Mouse (Mus musculus): ENCODE results near the gene Cux2. TPM values are rescaled to one million over a fixed set of nuclear protein-coding genes. Genes with fewer than 3 reads are reported as not detected.

Gene Cux2
- polyA plus RNA-seq, 1 experiment from 2014 or later = 12.0 TPM

DNA sequence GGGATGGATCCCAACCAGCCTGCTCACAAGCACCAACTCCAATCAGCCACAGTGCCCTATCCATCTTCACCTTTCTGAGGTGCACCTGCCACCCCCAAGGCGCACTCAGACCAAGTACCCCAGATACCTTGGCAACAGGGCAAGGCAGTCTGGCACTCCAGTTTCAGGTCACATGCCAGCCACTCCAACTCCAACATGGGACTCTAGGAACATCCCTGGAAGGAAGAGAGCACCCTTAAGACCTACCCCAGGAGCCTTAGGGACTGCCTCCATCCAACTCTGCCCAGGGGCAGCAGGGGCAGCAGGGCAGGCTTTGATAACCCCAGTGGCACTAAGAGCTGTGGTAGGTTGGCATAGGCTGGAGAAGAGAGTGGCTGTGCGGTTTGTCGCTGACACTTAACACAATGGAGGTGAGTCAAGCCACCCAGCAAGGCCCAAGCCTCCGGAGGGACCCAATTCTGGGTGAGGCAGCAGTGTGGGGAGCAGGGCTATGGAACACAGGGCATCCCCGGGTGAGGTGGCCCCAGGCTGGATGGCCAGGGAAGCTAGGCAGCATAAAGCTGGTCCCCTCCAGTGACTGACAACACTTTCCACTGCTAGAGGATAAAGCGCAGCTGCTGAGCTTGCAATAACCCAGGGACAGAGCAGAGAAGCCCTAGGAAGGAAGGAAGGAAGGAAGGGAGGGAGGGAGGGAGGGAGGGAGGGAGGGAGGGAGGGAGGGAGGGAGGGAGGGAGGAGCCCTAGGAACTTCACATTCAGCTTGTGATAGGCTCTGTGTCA is 217.3 kb downstream of the Cux2 start:
- H3K36me3 ChIP-seq = peaks cover 4% of the 10 kb centered on the region
- no peaks in the 10 kb centered on the region for H3K9me3 ChIP-seq
- DNase-seq (ENCODE audit: low spot score) = no peak
- H3K27me3 ChIP-seq (ENCODE audit: insufficient read depth, poor library complexity, severe bottlenecking) = peaks cover 85% of the 10 kb centered on the region
- 0 out of 2 replicates have a peak overlapping the region, but pooled peaks have one; percentile 56 for H3K27ac ChIP-seq
- H3K4me3 ChIP-seq = peak overlapping the region; percentile 78; the same call in 1 of the 2 replicates
- peaks cover 70% of the 10 kb centered on the region for H3K4me1 ChIP-seq (replicated peaks)
- 81% methylated on average over 6 of the region's 6 CpGs for WGBS

DNA sequence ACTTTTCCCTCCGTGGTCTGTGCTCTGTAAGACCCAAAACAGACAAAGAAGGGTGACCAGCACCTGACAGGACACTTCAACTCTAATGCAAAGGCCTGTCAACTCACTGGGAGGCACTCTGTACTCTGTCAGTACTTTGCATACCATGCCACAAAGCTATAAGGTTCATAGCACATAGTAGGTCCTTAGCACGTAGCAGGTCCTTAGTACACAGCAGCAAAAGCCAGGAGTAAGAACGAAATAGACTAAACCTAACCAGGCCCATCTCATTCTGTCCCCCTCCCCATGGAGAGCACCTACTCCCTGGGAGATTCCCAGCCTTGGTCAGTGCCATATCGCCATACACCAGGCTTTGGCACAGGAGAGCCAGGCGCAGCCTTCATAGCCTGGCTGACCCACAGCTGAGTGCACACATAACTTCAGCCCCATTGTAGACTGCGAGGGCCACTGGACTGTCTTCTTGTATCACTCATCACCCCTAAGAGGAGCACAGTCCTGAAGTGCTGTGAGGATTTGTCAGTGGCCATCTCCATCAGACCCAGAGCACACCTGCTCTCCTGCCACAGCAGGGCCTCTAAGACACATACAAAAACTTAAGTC is 218.8 kb downstream of the Cux2 start:
- Histone ChIP-seq H3K36me3 (peaks cover 18% of the 10 kb centered on the region), H3K4me1 (replicated peaks) (peaks cover 56% of the 10 kb centered on the region), H3K27ac (no peak overlapping the region), H3K27me3 (ENCODE audit: insufficient read depth, poor library complexity, severe bottlenecking) (peaks cover 88% of the 10 kb centered on the region), H3K4me3 (no peak overlapping the region), H3K9me3 (no peaks in the 10 kb centered on the region)
- 86% methylated on average over 6 of the region's 6 CpGs for WGBS
- no peak for DNase-seq (ENCODE audit: low spot score)

DNA sequence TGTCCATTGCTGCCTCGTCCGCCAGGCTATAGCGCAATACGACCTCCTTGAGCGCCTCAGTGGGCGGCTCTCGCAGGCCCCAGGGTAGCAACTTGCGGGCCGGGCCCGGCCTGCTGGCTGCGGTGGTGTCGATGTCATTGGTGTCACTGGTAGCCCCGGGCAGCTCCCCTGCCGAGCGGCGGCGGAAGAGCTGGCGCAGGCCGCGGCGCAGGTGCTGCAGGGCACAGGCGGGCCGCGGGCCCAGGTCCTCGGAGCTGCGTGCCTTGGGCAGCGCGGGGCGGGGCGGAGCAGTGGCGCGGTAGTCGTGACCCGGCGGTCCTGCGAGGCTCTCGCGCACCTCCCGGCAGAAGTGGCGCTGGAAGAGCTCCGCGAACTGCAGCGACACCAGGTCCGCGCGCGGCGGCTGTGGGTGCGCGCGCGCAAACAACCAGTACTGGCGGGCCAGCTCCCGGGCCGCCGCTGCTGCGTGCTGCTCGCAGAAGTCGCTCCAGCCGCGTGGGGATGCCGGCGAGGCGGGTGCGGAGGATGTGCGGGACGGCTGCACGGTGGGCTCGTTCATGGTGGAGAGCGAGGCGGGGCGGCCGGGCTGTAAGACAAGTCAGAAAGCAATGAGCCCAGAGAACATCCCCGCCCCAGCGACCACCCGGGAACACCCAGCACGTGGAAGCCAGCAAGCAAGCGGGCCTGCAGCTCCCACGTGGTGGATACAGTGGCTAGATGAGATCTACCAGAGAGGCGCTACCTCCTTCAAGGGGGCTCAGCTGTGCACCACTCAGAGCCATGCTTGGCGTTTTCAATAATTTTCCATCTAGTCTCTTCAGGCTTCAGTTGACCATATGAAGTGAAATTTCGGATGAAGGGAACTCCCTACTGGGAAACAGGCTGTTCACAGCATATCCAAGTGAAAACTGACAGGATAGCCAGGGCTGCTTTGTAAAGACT is 221.1 kb downstream of the Cux2 start:
- Histone ChIP-seq H3K27ac (peak overlapping the region; percentile 31), H3K9me3 (no peaks in the 10 kb centered on the region), H3K4me1 (replicated peaks) (peaks cover 45% of the 10 kb centered on the region), H3K36me3 (peaks cover 40% of the 10 kb centered on the region), H3K4me3 (peak overlapping the region; percentile 59), H3K27me3 (ENCODE audit: insufficient read depth, poor library complexity, severe bottlenecking) (peaks cover 67% of the 10 kb centered on the region)
- peak; percentile 51 for DNase-seq (ENCODE audit: low spot score)
- 6% methylated on average over 81 of the region's 82 CpGs for WGBS

DNA sequence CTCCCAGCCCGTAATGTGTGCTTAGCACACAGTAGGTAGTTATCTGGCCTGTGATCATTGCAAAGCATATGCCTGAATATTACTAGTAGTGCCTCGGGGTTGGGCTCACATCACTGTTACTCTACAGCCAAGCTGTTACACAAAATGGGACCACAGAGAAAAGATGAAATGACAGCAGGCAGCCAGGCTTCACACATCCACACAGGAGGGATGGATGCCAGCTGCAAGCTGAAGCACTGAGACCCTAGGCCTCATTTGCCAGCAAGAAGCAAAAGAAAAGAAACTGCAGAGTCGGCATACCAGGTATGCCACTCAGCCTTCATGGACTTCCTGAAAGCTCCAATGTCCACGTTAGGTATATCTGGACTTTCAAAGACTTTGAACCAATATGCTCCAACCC is 222.0 kb downstream of the Cux2 start:
- peaks cover 49% of the 10 kb centered on the region for H3K36me3 ChIP-seq
- H3K27ac ChIP-seq = no peak overlapping the region
- no peak for DNase-seq (ENCODE audit: low spot score)
- peak overlapping the region; percentile 59 for H3K4me3 ChIP-seq
- H3K4me1 ChIP-seq (replicated peaks) = peaks cover 44% of the 10 kb centered on the region
- 81% methylated on average over 4 of the region's 4 CpGs for WGBS
- H3K9me3 ChIP-seq = no peaks in the 10 kb centered on the region
- H3K27me3 ChIP-seq (ENCODE audit: insufficient read depth, poor library complexity, severe bottlenecking) = peaks cover 61% of the 10 kb centered on the region

DNA sequence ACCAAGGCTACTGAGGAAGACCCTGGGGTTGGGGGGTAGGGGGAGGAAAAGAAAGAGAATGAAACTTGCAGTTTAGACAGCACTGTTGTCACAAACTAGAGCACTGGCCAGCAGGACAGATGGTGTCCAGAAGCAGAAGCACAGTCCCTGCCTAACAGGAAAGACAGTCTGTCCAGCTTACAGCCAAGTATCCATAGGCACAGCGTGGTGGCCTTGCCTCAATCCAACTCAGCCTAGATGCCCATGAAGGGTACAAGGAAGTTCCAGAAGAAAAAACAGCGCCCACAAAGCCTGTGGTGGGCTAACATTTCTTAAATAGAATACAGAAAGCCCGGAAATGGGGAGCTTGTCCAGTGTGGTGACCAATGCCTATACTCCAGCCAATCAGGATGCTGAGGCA is 224.3 kb downstream of the Cux2 start:
- peaks cover 45% of the 10 kb centered on the region for H3K4me1 ChIP-seq (replicated peaks)
- H3K27me3 ChIP-seq (ENCODE audit: insufficient read depth, poor library complexity, severe bottlenecking) = peaks cover 42% of the 10 kb centered on the region
- no peak for DNase-seq (ENCODE audit: low spot score)
- no peaks in the 10 kb centered on the region for H3K9me3 ChIP-seq
- H3K4me3 ChIP-seq = no peak overlapping the region
- 93% methylated on average over 3 of the region's 3 CpGs for WGBS
- H3K27ac ChIP-seq = no peak overlapping the region
- peaks cover 62% of the 10 kb centered on the region for H3K36me3 ChIP-seq

DNA sequence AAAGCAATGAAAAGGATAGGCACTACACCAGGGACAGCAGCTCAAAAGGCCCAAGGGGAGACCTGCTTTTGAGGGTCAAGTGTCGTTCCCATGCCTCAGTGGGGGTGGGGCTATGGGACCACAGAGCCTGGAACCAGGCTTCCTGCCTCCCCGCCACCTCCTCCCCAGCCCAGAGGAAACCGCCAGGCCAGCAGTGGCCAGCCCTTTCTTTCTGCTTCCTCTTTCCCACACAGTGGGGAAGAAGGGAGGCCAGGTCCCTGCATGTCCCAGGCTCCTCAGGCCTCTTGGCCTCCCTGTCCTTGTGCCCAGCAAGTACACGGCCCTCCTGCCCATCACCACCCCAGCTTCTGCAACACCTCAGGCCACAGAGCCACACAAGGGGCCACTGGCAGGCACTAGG is 225.8 kb downstream of the Cux2 start:
- Histone ChIP-seq H3K9me3 (no peaks in the 10 kb centered on the region), H3K4me1 (replicated peaks) (peaks cover 39% of the 10 kb centered on the region), H3K4me3 (no peak overlapping the region), H3K27ac (peak overlapping the region; percentile 78), H3K36me3 (peaks cover 77% of the 10 kb centered on the region), H3K27me3 (ENCODE audit: insufficient read depth, poor library complexity, severe bottlenecking) (peaks cover 27% of the 10 kb centered on the region)
- no peak for DNase-seq (ENCODE audit: low spot score)
- WGBS = 54% methylated on average over 4 of the region's 4 CpGs

DNA sequence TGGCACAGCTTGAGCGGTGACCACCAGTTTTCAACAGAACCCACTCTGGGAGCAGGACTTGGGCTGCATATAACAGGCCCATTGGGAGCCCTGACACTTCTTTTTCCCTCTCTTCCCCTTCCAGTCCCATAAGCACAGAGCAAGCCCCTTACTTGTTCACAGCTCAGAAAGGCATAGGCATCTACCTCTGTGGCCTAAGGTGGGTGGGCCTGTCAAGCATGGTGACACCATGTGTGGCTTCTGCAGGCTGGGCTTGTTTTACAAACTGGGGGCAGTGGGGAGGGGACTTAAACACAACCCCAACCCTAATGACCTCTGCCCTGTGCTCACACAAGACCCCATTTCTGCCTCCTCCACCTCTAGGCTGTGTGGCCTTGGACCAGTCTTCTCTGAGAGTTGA is 226.2 kb downstream of the Cux2 start:
- Histone ChIP-seq H3K27ac (peak overlapping the region; percentile 78; the same call in 1 of the 2 replicates), H3K9me3 (no peaks in the 10 kb centered on the region), H3K4me1 (replicated peaks) (peaks cover 34% of the 10 kb centered on the region), H3K4me3 (no peak overlapping the region), H3K36me3 (peaks cover 81% of the 10 kb centered on the region), H3K27me3 (ENCODE audit: insufficient read depth, poor library complexity, severe bottlenecking) (peaks cover 23% of the 10 kb centered on the region)
- no peak for DNase-seq (ENCODE audit: low spot score)
- WGBS = 100% methylated on average over 1 of the region's 1 CpGs

DNA sequence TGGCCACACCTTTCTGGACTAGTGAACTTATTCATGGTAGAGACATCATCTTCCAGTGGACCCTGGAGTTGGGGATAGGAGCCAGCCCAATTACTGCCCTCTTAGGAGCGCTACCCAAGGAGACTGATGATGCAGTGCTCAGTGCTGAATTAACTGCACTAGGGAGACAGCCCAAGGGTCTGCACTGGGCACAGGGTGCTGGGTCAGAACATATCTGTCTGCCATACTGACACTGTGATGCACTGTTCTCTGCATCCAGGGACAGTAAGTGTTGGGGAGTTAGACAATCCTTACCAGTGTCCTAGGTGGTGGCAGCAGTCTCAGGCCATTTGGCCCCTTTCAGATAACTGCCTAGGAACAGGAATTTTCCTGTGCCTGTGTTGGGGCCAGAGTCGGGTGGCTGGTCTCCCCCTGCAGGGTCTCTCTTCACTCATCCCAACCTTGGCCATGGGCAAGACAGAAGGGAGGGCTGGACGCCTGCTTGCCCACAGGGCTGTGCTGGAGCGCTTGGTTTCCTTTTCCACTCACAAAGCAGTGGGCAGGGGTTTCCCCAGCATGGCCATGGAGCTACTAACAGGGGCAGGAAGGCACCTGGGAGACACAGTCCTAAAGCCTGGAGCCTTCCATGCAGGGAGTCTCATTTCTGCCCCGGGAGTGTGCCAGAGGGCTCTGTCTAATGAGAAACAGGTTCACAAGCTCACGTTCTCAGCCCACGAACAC is 227.0 kb downstream of the Cux2 start:
- H3K27me3 ChIP-seq (ENCODE audit: insufficient read depth, poor library complexity, severe bottlenecking) = peaks cover 15% of the 10 kb centered on the region
- 79% methylated on average over 7 of the region's 7 CpGs for WGBS
- no peak overlapping the region for H3K4me3 ChIP-seq
- H3K27ac ChIP-seq = peak overlapping the region; percentile 26; the same call in 1 of the 2 replicates
- DNase-seq (ENCODE audit: low spot score) = no peak
- H3K4me1 ChIP-seq (replicated peaks) = peaks cover 27% of the 10 kb centered on the region
- no peaks in the 10 kb centered on the region for H3K9me3 ChIP-seq
- peaks cover 88% of the 10 kb centered on the region for H3K36me3 ChIP-seq

DNA sequence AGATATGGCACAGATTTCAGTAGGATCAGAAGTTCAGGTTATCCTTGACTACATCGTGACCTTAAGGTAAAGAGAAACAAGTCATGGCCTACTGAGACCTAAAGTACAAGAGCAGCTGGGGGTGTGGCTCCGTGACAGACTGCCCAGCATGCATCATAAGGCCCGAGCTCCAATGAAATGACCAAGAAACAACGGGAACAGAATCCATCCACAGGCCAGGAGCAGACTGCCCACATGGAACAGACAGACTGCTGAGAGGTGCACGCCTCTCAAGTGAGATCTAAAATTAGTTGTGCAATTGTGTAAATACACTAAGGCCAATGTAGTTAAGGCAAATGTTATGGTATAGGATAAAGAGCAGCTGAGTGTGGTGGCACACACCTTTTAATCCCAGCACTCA is 228.3 kb downstream of the Cux2 start:
- Histone ChIP-seq H3K27me3 (ENCODE audit: insufficient read depth, poor library complexity, severe bottlenecking) (peaks cover 1% of the 10 kb centered on the region), H3K36me3 (peaks cover 89% of the 10 kb centered on the region), H3K9me3 (no peaks in the 10 kb centered on the region), H3K27ac (no peak overlapping the region), H3K4me1 (replicated peaks) (peaks cover 27% of the 10 kb centered on the region), H3K4me3 (no peak overlapping the region)
- WGBS = 78% methylated on average over 5 of the region's 5 CpGs
- no peak for DNase-seq (ENCODE audit: low spot score)

DNA sequence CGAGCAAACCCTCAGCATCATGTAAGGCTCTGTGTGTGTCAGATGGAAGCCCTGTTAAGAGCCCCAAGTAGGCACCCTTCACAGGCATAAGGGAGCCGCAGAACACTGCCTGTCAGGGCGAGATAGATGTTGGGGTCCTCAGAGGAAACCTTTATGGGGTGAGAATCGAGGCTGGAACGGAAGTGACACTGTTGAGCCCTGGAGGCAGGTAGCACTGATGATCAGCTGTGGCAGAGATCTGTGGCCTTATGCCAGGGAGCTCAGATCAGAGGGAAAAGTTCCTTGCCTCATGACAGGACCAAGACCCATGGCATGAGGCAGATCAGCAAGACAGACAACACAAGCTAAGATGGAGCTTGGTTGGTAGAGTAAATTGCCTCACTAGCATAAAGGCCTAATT is 228.8 kb downstream of the Cux2 start:
- WGBS = 92% methylated on average over 5 of the region's 5 CpGs
- H3K36me3 ChIP-seq = peaks cover 89% of the 10 kb centered on the region
- H3K27me3 ChIP-seq (ENCODE audit: insufficient read depth, poor library complexity, severe bottlenecking) = no peaks in the 10 kb centered on the region

DNA sequence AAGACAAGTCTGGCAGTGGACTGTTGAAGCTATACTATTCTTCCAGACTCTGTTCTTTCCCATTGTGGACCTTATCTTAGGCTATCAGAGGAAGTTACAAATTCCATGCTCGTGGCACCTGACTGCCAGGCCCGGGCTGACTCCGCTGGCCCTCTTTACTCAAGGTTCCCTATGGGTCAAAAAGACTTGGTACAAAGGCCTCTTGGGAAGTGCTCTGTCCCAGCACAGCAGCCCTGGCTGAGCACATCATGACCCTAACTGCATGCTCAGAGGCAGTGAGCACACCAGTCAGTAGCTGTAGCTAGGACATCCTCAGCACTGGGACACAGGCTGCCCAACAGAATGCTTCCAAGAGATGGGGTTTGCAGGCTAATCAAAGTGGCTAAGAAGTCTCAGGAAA is 229.2 kb downstream of the Cux2 start:
- Histone ChIP-seq H3K4me1 (replicated peaks) (peaks cover 27% of the 10 kb centered on the region), H3K27me3 (ENCODE audit: insufficient read depth, poor library complexity, severe bottlenecking) (no peaks in the 10 kb centered on the region), H3K27ac (no peak overlapping the region), H3K9me3 (no peaks in the 10 kb centered on the region), H3K4me3 (no peak overlapping the region), H3K36me3 (peaks cover 89% of the 10 kb centered on the region)
- 89% methylated on average over 3 of the region's 3 CpGs for WGBS
- DNase-seq (ENCODE audit: low spot score) = no peak

More for the DNA sequence above, 228.8 kb downstream of the Cux2 start:
- Histone ChIP-seq H3K4me1 (replicated peaks) (peaks cover 27% of the 10 kb centered on the region), H3K9me3 (no peaks in the 10 kb centered on the region), H3K4me3 (no peak overlapping the region), H3K27ac (no peak overlapping the region)
- no peak for DNase-seq (ENCODE audit: low spot score)

DNA sequence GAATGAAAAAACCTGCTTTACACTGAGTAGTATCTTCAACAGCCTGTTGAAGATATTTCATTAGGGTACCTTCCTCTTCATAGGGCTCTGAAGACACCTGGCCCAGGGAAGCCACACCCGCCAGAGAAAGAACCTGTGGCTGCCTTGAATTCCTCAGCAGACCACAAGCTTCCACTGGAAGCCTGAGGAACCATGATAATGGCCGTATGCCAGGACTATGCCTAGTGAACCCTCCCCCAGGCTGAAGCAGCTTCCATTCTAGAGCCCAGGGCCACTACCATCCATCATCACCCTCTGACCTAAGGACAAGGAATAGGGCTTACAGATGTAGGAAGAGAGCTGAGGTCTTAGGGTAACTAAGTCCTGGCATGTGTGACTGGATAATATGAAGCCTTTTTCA is 229.7 kb downstream of the Cux2 start:
- H3K27ac ChIP-seq = no peak overlapping the region
- WGBS = 86% methylated on average over 2 of the region's 2 CpGs
- H3K27me3 ChIP-seq (ENCODE audit: insufficient read depth, poor library complexity, severe bottlenecking) = no peaks in the 10 kb centered on the region
- no peak for DNase-seq (ENCODE audit: low spot score)
- H3K36me3 ChIP-seq = peaks cover 89% of the 10 kb centered on the region
- H3K9me3 ChIP-seq = no peaks in the 10 kb centered on the region
- peaks cover 27% of the 10 kb centered on the region for H3K4me1 ChIP-seq (replicated peaks)
- H3K4me3 ChIP-seq = no peak overlapping the region
